Mouse (Mus musculus): ENCODE results near the gene Hs3st6. TPM values are rescaled to one million over a fixed set of nuclear protein-coding genes. Genes with fewer than 3 reads are reported as not detected.

Gene Hs3st6
- polyA plus RNA-seq, 1 experiment from 2014 or later = not detected

DNA sequence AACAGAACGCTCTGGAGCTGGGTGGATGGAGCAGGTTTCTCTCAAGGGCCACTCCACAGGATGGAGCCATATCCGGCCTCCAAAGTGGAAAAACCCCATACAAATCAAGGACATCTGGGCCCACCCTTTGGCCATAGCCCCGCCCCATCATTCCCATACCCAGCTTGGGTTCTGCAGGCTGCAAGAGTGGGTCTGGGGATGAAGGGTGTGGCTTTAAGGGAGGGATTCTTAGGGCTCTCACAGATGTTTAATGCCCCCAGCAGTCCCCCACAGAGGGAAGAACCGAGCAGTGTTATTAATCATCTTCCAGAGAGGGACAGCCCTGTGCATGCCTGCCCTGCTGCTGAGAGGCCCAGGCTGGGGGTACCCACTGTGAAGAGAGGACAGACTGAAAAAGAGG is 5.8 kb upstream of the Hs3st6 start:
- 0 out of 2 replicates have a peak overlapping the region, but pooled peaks have one; percentile 16 for H3K9ac ChIP-seq (replicated peaks; ENCODE audit: low read depth, low read length)
- no peak overlapping the region for H3K4me3 ChIP-seq (ENCODE audit: low read depth, low read length)
- WGBS = 41% methylated on average over 4 of the region's 4 CpGs

GRCm38 (mm10) chr17:24751528-24751927 is 1.3 kb upstream of the Hs3st6 start:
- H3K9ac ChIP-seq (replicated peaks; ENCODE audit: low read depth, low read length) = no peak overlapping the region
- 0 out of 2 replicates have a peak, but pooled peaks cover 6% of the 10 kb centered on the region for H3K4me1 ChIP-seq (ENCODE audit: control insufficient read depth, insufficient read depth, low read length)
- H3K27ac ChIP-seq (ENCODE audit: low read depth, low read length) = no peak overlapping the region
- H3K9me3 ChIP-seq (ENCODE audit: control insufficient read depth, low read length) = no peaks in the 10 kb centered on the region
- no peak for ATAC-seq (ENCODE audit: low read depth)
- H3K27me3 ChIP-seq (ENCODE audit: control insufficient read depth, insufficient read depth, low read length) = peaks cover 47% of the 10 kb centered on the region
- no peak overlapping the region for H3K4me3 ChIP-seq (ENCODE audit: low read depth, low read length)
- no peak overlapping the region for H3K4me2 ChIP-seq (ENCODE audit: low read depth, low read length)
- H3K36me3 ChIP-seq (ENCODE audit: control insufficient read depth, insufficient read depth, low read length) = no peaks in the 10 kb centered on the region
- WGBS = 30% methylated on average over 4 of the region's 4 CpGs

More for the DNA sequence above, 5.8 kb upstream of the Hs3st6 start:
- Histone ChIP-seq H3K4me1 (ENCODE audit: control insufficient read depth, insufficient read depth, low read length) (no peaks in the 10 kb centered on the region), H3K36me3 (ENCODE audit: control insufficient read depth, insufficient read depth, low read length) (no peaks in the 10 kb centered on the region), H3K27me3 (ENCODE audit: control insufficient read depth, insufficient read depth, low read length) (peaks cover 19% of the 10 kb centered on the region), H3K9me3 (ENCODE audit: control insufficient read depth, low read length) (no peaks in the 10 kb centered on the region), H3K27ac (ENCODE audit: low read depth, low read length) (no peak overlapping the region), H3K4me2 (ENCODE audit: low read depth, low read length) (no peak overlapping the region)
- ATAC-seq (ENCODE audit: low read depth) = no peak

GRCm38 (mm10) chr17:24757394-24757793 is 4.6 kb downstream of the Hs3st6 start:
- 93% methylated on average over 1 of the region's 1 CpGs for WGBS

DNA sequence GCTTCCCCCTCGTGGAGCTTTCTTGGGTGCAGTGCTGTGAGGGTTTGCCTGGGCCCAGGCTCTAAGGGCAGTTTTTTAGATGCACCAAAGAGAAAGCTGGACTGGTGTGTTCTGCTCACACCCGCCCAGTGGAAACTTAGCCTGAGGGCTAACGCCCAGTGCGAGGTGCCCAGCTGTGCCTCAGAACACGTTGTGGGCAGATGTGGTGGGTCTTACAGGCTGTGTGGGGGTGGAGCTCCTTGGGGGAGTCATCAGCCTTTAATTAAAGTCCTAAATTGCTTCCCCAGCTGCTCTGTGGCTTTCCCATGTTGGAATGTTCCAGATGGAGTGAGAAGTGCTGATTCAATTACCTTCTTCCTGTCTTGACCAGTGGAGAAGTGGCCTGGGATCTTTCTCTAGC is 8.3 kb downstream of the Hs3st6 start:
- Histone ChIP-seq H3K36me3 (ENCODE audit: control insufficient read depth, insufficient read depth, low read length) (no peaks in the 10 kb centered on the region), H3K4me1 (ENCODE audit: control insufficient read depth, insufficient read depth, low read length) (no peaks in the 10 kb centered on the region), H3K9me3 (ENCODE audit: control insufficient read depth, low read length) (no peaks in the 10 kb centered on the region), H3K4me3 (ENCODE audit: low read depth, low read length) (no peak overlapping the region), H3K9ac (replicated peaks; ENCODE audit: low read depth, low read length) (no peak overlapping the region), H3K4me2 (ENCODE audit: low read depth, low read length) (no peak overlapping the region), H3K27ac (ENCODE audit: low read depth, low read length) (no peak overlapping the region), H3K27me3 (ENCODE audit: control insufficient read depth, insufficient read depth, low read length) (no peaks in the 10 kb centered on the region)
- ATAC-seq (ENCODE audit: low read depth) = no peak
- WGBS = 52% methylated on average over 5 of the region's 5 CpGs

More at GRCm38 (mm10) chr17:24757394-24757793, 4.6 kb downstream of the Hs3st6 start:
- Histone ChIP-seq H3K4me3 (ENCODE audit: low read depth, low read length) (no peak overlapping the region), H3K36me3 (ENCODE audit: control insufficient read depth, insufficient read depth, low read length) (no peaks in the 10 kb centered on the region), H3K9ac (replicated peaks; ENCODE audit: low read depth, low read length) (no peak overlapping the region), H3K27ac (ENCODE audit: low read depth, low read length) (no peak overlapping the region), H3K27me3 (ENCODE audit: control insufficient read depth, insufficient read depth, low read length) (peaks cover 27% of the 10 kb centered on the region), H3K9me3 (ENCODE audit: control insufficient read depth, low read length) (no peaks in the 10 kb centered on the region), H3K4me2 (ENCODE audit: low read depth, low read length) (no peak overlapping the region), H3K4me1 (ENCODE audit: control insufficient read depth, insufficient read depth, low read length) (0 out of 2 replicates have a peak, but pooled peaks cover 6% of the 10 kb centered on the region)
- ATAC-seq (ENCODE audit: low read depth) = no peak

DNA sequence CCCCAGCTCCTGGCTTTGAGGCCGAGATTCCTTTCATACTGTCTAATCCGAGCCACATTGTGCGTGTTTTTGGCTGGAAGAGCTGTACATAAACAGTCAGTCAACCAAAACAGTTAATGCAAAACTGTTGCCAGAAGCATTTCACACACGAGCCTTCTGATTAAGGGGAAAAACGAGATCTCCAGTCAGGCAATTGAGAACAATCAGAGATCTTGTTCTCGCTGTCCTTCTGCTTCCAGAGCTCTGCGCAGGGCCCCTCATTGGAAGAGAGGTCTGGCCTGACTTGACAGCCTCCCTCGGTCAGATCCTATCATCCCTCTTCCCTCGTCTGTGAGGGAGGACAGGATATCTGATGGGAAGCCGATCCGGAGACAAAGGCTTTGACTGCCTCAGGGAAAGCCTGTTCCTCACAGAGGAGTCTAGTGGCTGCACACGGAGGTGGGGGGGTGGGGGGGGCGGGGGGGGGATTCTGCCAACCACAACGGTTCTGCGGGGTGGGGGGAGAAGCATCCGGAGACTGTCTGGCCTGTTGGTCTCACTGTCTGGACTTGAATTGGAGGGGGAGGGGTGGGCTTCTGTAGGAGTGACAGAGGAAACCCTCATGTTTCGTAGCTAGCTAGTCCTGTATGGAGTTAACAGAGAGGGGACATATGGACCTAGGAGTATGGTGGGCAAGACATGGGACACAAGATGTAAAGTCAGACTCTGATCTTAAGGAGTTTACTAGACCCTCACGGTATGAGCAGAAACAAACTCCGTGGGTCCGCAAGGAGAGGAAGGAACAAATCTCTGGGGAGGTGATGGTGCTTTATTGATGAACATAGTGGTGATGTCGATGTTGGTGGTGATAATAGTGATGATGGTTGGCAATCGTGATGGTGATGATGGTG is 12.5 kb downstream of the Hs3st6 start:
- Histone ChIP-seq H3K9me3 (ENCODE audit: control insufficient read depth, low read length) (no peaks in the 10 kb centered on the region), H3K4me1 (ENCODE audit: control insufficient read depth, insufficient read depth, low read length) (no peaks in the 10 kb centered on the region), H3K4me3 (ENCODE audit: low read depth, low read length) (no peak overlapping the region), H3K36me3 (ENCODE audit: control insufficient read depth, insufficient read depth, low read length) (no peaks in the 10 kb centered on the region), H3K4me2 (ENCODE audit: low read depth, low read length) (no peak overlapping the region), H3K9ac (replicated peaks; ENCODE audit: low read depth, low read length) (no peak overlapping the region), H3K27me3 (ENCODE audit: control insufficient read depth, insufficient read depth, low read length) (no peaks in the 10 kb centered on the region), H3K27ac (ENCODE audit: low read depth, low read length) (no peak overlapping the region)
- ATAC-seq (ENCODE audit: low read depth) = no peak
- WGBS = 60% methylated on average over 22 of the region's 22 CpGs

DNA sequence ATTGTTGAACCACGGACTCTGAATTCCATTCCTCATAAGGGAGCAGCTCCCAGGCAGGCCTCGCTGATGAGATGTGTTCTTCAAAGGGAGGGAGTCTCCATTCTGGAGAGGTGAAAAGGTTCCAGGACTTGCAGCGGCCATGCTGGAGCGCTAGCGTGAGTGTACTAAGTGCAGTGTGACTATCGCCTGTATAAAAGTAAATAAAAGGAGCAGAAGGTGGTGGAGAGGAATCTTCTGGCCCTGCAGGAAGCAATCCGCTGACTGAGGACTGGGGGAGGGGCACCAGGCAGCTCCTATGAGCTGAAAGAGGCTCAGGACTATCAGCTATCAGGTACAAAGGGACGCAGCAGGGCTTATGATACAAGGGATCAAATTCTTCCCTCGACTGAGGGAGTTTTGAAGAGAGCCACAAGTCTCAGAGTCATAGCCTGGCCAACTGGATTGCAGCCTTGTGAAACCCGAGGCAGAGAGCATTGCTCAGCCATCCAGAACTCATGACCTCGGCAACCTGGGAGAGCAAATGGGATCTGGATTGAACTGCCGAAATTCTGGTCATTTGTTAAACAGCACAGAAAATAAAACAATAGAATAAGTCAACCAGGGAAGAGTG is 13.6 kb downstream of the Hs3st6 start:
- Histone ChIP-seq H3K9me3 (ENCODE audit: control insufficient read depth, low read length) (no peaks in the 10 kb centered on the region), H3K4me1 (ENCODE audit: control insufficient read depth, insufficient read depth, low read length) (no peaks in the 10 kb centered on the region)
- 29% methylated on average over 12 of the region's 12 CpGs for WGBS

GRCm38 (mm10) chr17:24769146-24769545 is 16.4 kb downstream of the Hs3st6 start:
- Histone ChIP-seq H3K36me3 (ENCODE audit: control insufficient read depth, insufficient read depth, low read length) (no peaks in the 10 kb centered on the region), H3K4me2 (ENCODE audit: low read depth, low read length) (no peak overlapping the region), H3K4me3 (ENCODE audit: low read depth, low read length) (no peak overlapping the region), H3K27me3 (ENCODE audit: control insufficient read depth, insufficient read depth, low read length) (no peaks in the 10 kb centered on the region), H3K9ac (replicated peaks; ENCODE audit: low read depth, low read length) (no peak overlapping the region), H3K27ac (ENCODE audit: low read depth, low read length) (no peak overlapping the region), H3K4me1 (ENCODE audit: control insufficient read depth, insufficient read depth, low read length) (no peaks in the 10 kb centered on the region), H3K9me3 (ENCODE audit: control insufficient read depth, low read length) (no peaks in the 10 kb centered on the region)
- 58% methylated on average over 3 of the region's 3 CpGs for WGBS
- ATAC-seq (ENCODE audit: low read depth) = no peak

More for the DNA sequence above, 13.6 kb downstream of the Hs3st6 start:
- Histone ChIP-seq H3K4me3 (ENCODE audit: low read depth, low read length) (no peak overlapping the region), H3K36me3 (ENCODE audit: control insufficient read depth, insufficient read depth, low read length) (no peaks in the 10 kb centered on the region), H3K27me3 (ENCODE audit: control insufficient read depth, insufficient read depth, low read length) (no peaks in the 10 kb centered on the region), H3K27ac (ENCODE audit: low read depth, low read length) (no peak overlapping the region), H3K4me2 (ENCODE audit: low read depth, low read length) (no peak overlapping the region), H3K9ac (replicated peaks; ENCODE audit: low read depth, low read length) (no peak overlapping the region)
- no peak for ATAC-seq (ENCODE audit: low read depth)

GRCm38 (mm10) chr17:24773241-24773640 is 20.5 kb downstream of the Hs3st6 start:
- no peaks in the 10 kb centered on the region for H3K27me3 ChIP-seq (ENCODE audit: control insufficient read depth, insufficient read depth, low read length)
- no peak for ATAC-seq (ENCODE audit: low read depth)
- 70% methylated on average over 5 of the region's 5 CpGs for WGBS

DNA sequence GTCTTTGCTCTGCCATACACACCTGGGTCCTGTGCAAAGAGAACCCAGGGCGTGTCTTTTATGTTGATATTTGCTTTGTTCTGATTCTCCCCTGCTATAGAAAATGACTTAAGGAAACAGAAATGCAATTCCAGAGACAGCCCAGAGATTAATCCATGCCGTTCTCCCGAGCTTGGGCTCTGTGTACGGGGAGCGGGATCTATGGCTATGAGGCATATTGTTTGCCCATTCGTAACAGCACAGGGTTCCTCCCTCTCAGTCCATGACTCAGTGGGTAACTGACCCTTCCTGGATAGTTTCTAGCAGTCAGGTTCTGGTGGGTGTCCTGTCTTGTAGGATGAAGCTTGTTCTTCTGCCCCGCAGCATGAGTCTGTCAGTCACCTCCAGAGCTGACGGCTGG is 22.4 kb downstream of the Hs3st6 start:
- H3K4me3 ChIP-seq (ENCODE audit: low read depth, low read length) = no peak overlapping the region
- WGBS = 80% methylated on average over 8 of the region's 8 CpGs

More at GRCm38 (mm10) chr17:24773241-24773640, 20.5 kb downstream of the Hs3st6 start:
- no peak overlapping the region for H3K4me3 ChIP-seq (ENCODE audit: low read depth, low read length)
- H3K27ac ChIP-seq (ENCODE audit: low read depth, low read length) = no peak overlapping the region
- H3K4me1 ChIP-seq (ENCODE audit: control insufficient read depth, insufficient read depth, low read length) = no peaks in the 10 kb centered on the region
- no peaks in the 10 kb centered on the region for H3K9me3 ChIP-seq (ENCODE audit: control insufficient read depth, low read length)
- no peak overlapping the region for H3K4me2 ChIP-seq (ENCODE audit: low read depth, low read length)
- no peak overlapping the region for H3K9ac ChIP-seq (replicated peaks; ENCODE audit: low read depth, low read length)
- no peaks in the 10 kb centered on the region for H3K36me3 ChIP-seq (ENCODE audit: control insufficient read depth, insufficient read depth, low read length)

More for the DNA sequence above, 22.4 kb downstream of the Hs3st6 start:
- H3K4me1 ChIP-seq (ENCODE audit: control insufficient read depth, insufficient read depth, low read length) = no peaks in the 10 kb centered on the region
- H3K9ac ChIP-seq (replicated peaks; ENCODE audit: low read depth, low read length) = no peak overlapping the region
- H3K9me3 ChIP-seq (ENCODE audit: control insufficient read depth, low read length) = no peaks in the 10 kb centered on the region
- H3K36me3 ChIP-seq (ENCODE audit: control insufficient read depth, insufficient read depth, low read length) = no peaks in the 10 kb centered on the region
- H3K27ac ChIP-seq (ENCODE audit: low read depth, low read length) = no peak overlapping the region
- no peak for ATAC-seq (ENCODE audit: low read depth)
- H3K27me3 ChIP-seq (ENCODE audit: control insufficient read depth, insufficient read depth, low read length) = no peaks in the 10 kb centered on the region
- no peak overlapping the region for H3K4me2 ChIP-seq (ENCODE audit: low read depth, low read length)
